Mouse (Mus musculus) bone marrow macrophage, adult 2 months (primary cell): Measurements from ENCODE around the gene Sco1.

ENCODE experiments used
- CTCF ChIP-seq: IDR thresholded peaks from 2 replicates; pipeline ENCODE4 v1.5.1; 2012; ENCODE audit warnings: low read depth, mild to moderate bottlenecking, low read length, moderate library complexity
- POLR2A ChIP-seq: IDR thresholded peaks from 2 replicates; pipeline ENCODE4 v1.6.1; 2012; ENCODE audit warnings: mild to moderate bottlenecking, low read depth, low read length, borderline replicate concordance

DNA sequence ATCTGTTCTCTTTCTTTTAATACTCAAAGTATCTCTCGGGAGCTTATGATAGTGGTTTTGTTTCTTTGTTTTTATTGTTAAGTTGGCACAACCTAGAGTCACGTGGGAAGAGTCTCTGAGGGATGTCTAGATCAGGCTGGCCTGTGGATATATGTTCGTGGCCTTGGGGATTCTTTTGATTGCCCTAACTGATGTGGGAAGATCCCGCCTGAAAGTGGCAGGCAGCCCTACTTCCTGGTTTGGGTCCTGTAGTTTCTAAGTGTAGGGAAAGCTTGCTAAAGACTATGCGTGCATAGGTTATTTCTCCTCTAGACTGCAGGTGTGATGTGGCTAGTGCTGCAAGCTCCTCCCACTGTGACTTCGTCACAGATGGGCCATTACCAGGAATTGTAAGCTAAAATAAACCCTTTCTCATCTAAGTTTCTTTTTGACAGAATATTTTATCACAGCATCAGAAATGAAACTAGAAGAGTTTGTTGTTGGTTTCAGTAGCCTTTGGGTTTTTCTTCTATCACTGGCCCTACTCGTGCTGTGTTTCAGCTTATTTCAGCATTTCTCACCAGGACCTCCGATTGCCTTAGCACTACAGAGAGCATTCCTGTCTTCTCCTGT lies 2.4 kb downstream of the Sco1 start:
- TF ChIP-seq CTCF (no peak), POLR2A (no peak)
